Comparison of ENCODE assay signal across 13 mouse cellular contexts in genomic region chr16:38688531-38689264, GRCm38 (mm10). TPM values are rescaled to one million over a fixed set of nuclear protein-coding genes. Genes with fewer than 3 reads are reported as not detected.
DNase-seq lines count a peak whose midpoint lies in the region; ATAC-seq and TF ChIP-seq lines count a peak whose summit lies in the region.
"Had no signal": no experiment of that assay in that cellular context is flagged by ENCODE, and none has a peak within 500 bp of the region (broad histone marks: within the 10 kb centered on the region; RNA-seq: fewer than 3 reads in every experiment).

No protein-coding gene starts in this region.

- peak overlapping the region; percentile 24 for H3K27ac ChIP-seq in brown adipose tissue, adult 24 weeks (replicated peaks; ENCODE audit: low read depth, low read length)
- peak overlapping the region; percentile 83 for H3K27ac ChIP-seq in heart, embryonic 15.5 days
- no peak overlapping the region for H3K27ac ChIP-seq in liver, postnatal 0 days (ENCODE audit: low read depth)
- H3K27ac ChIP-seq in left cerebral cortex, adult 2 months, result no peak overlapping the region; the same call in 1 of the 2 replicates
- H3K27ac ChIP-seq: hindbrain, embryonic 12.5 days; liver, embryonic 14.5 days had no signal

- H3K27me3 ChIP-seq in heart, embryonic 15.5 days, result no peaks in the 10 kb centered on the region
- H3K27me3 ChIP-seq in liver, postnatal 0 days (ENCODE audit: insufficient read depth, low read length), result no peaks in the 10 kb centered on the region
- H3K27me3 ChIP-seq: hindbrain, embryonic 12.5 days had no signal

- WGBS in heart, embryonic 15.5 days, result 47% methylated on average over 12 of the region's 12 CpGs
- 76% methylated on average over 12 of the region's 12 CpGs for WGBS in liver, postnatal 0 days (ENCODE audit: insufficient replicate concordance)

- H3K9me3 ChIP-seq in heart, embryonic 15.5 days (replicated peaks), result no peaks in the 10 kb centered on the region
- H3K9me3 ChIP-seq in liver, postnatal 0 days (ENCODE audit: low read length), result no peaks in the 10 kb centered on the region

- no peak for TF ChIP-seq EP300 in liver, postnatal 0 days (IDR thresholded peaks at IDR 0.05; ENCODE audit: low read depth)

- H3K4me3 ChIP-seq in brown adipose tissue, adult 24 weeks (ENCODE audit: insufficient read depth, low read depth, low read length), result no peak overlapping the region
- no peak overlapping the region for H3K4me3 ChIP-seq in heart, embryonic 15.5 days
- H3K4me3 ChIP-seq in liver, postnatal 0 days (ENCODE audit: low read depth, low read length), result no peak overlapping the region
- no peak overlapping the region for H3K4me3 ChIP-seq in left cerebral cortex, adult 2 months
- H3K4me3 ChIP-seq: hindbrain, embryonic 12.5 days had no signal

- peak overlapping the region; percentile 19; the same call in 1 of the 2 replicates for H3K4me2 ChIP-seq in heart, embryonic 15.5 days
- H3K4me2 ChIP-seq in liver, postnatal 0 days (ENCODE audit: low read depth, low read length), result no peak overlapping the region
- H3K4me2 ChIP-seq: hindbrain, embryonic 12.5 days had no signal

- no peak overlapping the region for H3K9ac ChIP-seq in heart, embryonic 15.5 days
- no peak overlapping the region for H3K9ac ChIP-seq in liver, postnatal 0 days (replicated peaks)
- H3K9ac ChIP-seq: hindbrain, embryonic 12.5 days; liver, embryonic 14.5 days had no signal

- peaks cover 32% of the 10 kb centered on the region for H3K4me1 ChIP-seq in brown adipose tissue, adult 24 weeks (ENCODE audit: control insufficient read depth, insufficient read depth, insufficient read length, low read length)
- H3K4me1 ChIP-seq in heart, embryonic 15.5 days (replicated peaks), result peaks cover 47% of the 10 kb centered on the region
- H3K4me1 ChIP-seq in liver, postnatal 0 days (ENCODE audit: insufficient read depth), result no peaks in the 10 kb centered on the region
- H3K4me1 ChIP-seq: hindbrain, embryonic 12.5 days had no signal

- no peak for TF ChIP-seq CTCF in liver, postnatal 0 days (IDR thresholded peaks at IDR 0.05; ENCODE audit: low read depth)
- no peak for TF ChIP-seq CTCF in left cerebral cortex, adult 2 months (IDR thresholded peaks at IDR 0.05)

- intact Hi-C loops in left cerebral cortex, adult 2 months (cut with DNase I), result no loop called here

- H3K36me3 ChIP-seq in heart, embryonic 15.5 days, result peaks cover 22% of the 10 kb centered on the region
- H3K36me3 ChIP-seq in liver, postnatal 0 days (replicated peaks; ENCODE audit: insufficient read depth, low read length), result no peaks in the 10 kb centered on the region
- H3K36me3 ChIP-seq: hindbrain, embryonic 12.5 days had no signal

- peak; percentile 95 for DNase-seq in heart, adult 11 months
- no peak for DNase-seq in heart, adult 8-10 months (ENCODE audit: low spot score)
- peak; percentile 62 for DNase-seq in 3T3-L1 (ENCODE audit: low read depth, low spot score)
- no peak for DNase-seq in liver, postnatal 0 days
- DNase-seq in left cerebral cortex, adult 2 months (ENCODE audit: extremely low spot score in 1 of 2, low spot score in 2 of 2), result no peak
- no peak for DNase-seq in thymus, postnatal 14 days
- DNase-seq: layer of hippocampus, postnatal 36 days; midbrain, embryonic 14.5 days had no signal

- ATAC-seq in heart, embryonic 15.5 days (replicated peaks; ENCODE audit: insufficient number of reproducible peaks, insufficient read depth, low FRiP score, low read depth), result no peak; the same call in 1 of the 2 replicates
- ATAC-seq in liver, postnatal 0 days, result no peak
- ATAC-seq: forebrain, embryonic 16.5 days had no signal

RNA-seq across cellular contexts. Expression of gene Arhgap31, which starts 24.4 kb away (rescaled TPM):
- 10 to 100 TPM; 32.9 to 44.3 (median 39.1) TPM for total RNA-seq in heart, adult 8-10 months (2022)
- polyA plus RNA-seq in brown adipose tissue, adult 24 weeks (2012; ENCODE audit: insufficient read depth, insufficient read length, missing spikeins), result 7.5 and 9.7 TPM in 2 replicates
- polyA plus RNA-seq in heart, embryonic 15.5 days (2015; fragmentation: Nextera tagmentation; extraction: Ambion mirVana), result 36.1 and 36.5 TPM in 2 replicates
- polyA plus RNA-seq in liver, postnatal 0 days (2015; fragmentation: Nextera tagmentation; extraction: Ambion mirVana), result 1.6 and 1.7 TPM in 2 replicates
- total RNA-seq in left cerebral cortex, adult 2 months (2021), result 10 to 100 TPM; 19.1 to 20.6 TPM

RNA-seq across cellular contexts. Expression of gene B4galt4, which starts 53.4 kb away (rescaled TPM):
- total RNA-seq in heart, adult 8-10 months (2022), result 10 to 100 TPM in 2 of 4 experiments, 1 to 10 TPM in 2; 7.2 to 11.7 (median 9.6) TPM
- 2.4 and 3.5 TPM in 2 replicates for polyA plus RNA-seq in brown adipose tissue, adult 24 weeks (2012; ENCODE audit: insufficient read depth, insufficient read length, missing spikeins)
- polyA plus RNA-seq in heart, embryonic 15.5 days (2015; fragmentation: Nextera tagmentation; extraction: Ambion mirVana), result 21.9 and 24.9 TPM in 2 replicates
- 3.0 and 3.4 TPM in 2 replicates for polyA plus RNA-seq in liver, postnatal 0 days (2015; fragmentation: Nextera tagmentation; extraction: Ambion mirVana)
- total RNA-seq in left cerebral cortex, adult 2 months (2021), result 10 to 100 TPM; 21.4 to 23.3 TPM

Comparison
In these comparisons a context has a peak if more than half of its experiments do, and no peak if none do; other contexts are left out.
1. DNase-seq: peak in heart, adult 11 months (single experiment) and 3T3-L1 (single experiment); none in heart, adult 8-10 months (single experiment), liver, postnatal 0 days (single experiment), left cerebral cortex, adult 2 months (0 of 2) and thymus, postnatal 14 days (single experiment).
2. H3K27ac ChIP-seq: peak in brown adipose tissue, adult 24 weeks (single experiment) and heart, embryonic 15.5 days (single experiment); none in liver, postnatal 0 days (single experiment) and left cerebral cortex, adult 2 months (single experiment).